Mouse (Mus musculus) cerebellum, adult 2 months (tissue): ENCODE data around the gene Zbtb21. TPM values are rescaled to one million over a fixed set of nuclear protein-coding genes. Genes with fewer than 3 reads are reported as not detected.

Experiments used
- DNase-seq, 2 experiments: peaks; one replicate each; pipeline ENCODE4 v3.0.0; 2021
- H3K27ac ChIP-seq: fragments of 200-500 bp; 2 replicates; pipeline ENCODE4 v1.5.1; 2012; ENCODE audit warnings: low read length, control low read depth, inconsistent platforms; ENCODE audit not compliant: insufficient read depth
- H3K27me3 ChIP-seq: fragments of 200-500 bp; 2 replicates; pipeline ENCODE4 v1.6.1; 2012; ENCODE audit warnings: inconsistent platforms, mild to moderate bottlenecking, low read length, moderate library complexity; ENCODE audit not compliant: control insufficient read depth, insufficient read depth
- H3K4me1 ChIP-seq: fragments of 200-500 bp; 2 replicates; pipeline ENCODE4 v1.6.1; 2011; ENCODE audit warnings: low read length; ENCODE audit not compliant: control insufficient read depth, insufficient read depth
- H3K4me3 ChIP-seq: fragments of 200-500 bp; replicated peaks from 2 replicates; pipeline ENCODE3; 2011; ENCODE audit warnings: mild to moderate bottlenecking, low read depth, low read length, control low read depth; ENCODE audit not compliant: insufficient read depth
- CTCF ChIP-seq: fragments of 200-500 bp; IDR thresholded peaks from 2 replicates; pipeline ENCODE4 v1.5.1; 2011; ENCODE audit warnings: low read depth, mild to moderate bottlenecking, control low read depth, low read length, moderate library complexity, borderline replicate concordance; ENCODE audit not compliant: insufficient read depth
- POLR2A ChIP-seq: fragments of 200-500 bp; IDR thresholded peaks from 2 replicates; pipeline ENCODE4 v1.6.1; 2011; ENCODE audit warnings: low read length, control low read depth, borderline replicate concordance; ENCODE audit not compliant: insufficient read depth
- WGBS: fragments of 180-500 bp; shearing (Covaris S2); methylation state at CpG from one replicate; pipeline ENCODE4 v1.1.7; 2018; 5-methylcytosine and 5-hydroxymethylcytosine counted together
- polyA plus RNA-seq: library from polyadenylated mRNA; depleted of rRNA; stranded (reverse); fragments of >200 nt; gene quantifications from 2 replicates; pipeline ENCODE4 v1.2.3, GENCODE M21; 2012

Gene Zbtb21
- polyA plus RNA-seq, 1 experiment, result 18.0 TPM

- no peak overlapping the region for H3K4me3 ChIP-seq
- TF ChIP-seq POLR2A, result no peak
- TF ChIP-seq CTCF, result no peak
- H3K27me3 ChIP-seq, result no peaks in the 10 kb centered on the region
- no peak overlapping the region for H3K27ac ChIP-seq
- WGBS, result 92% methylated on average over 1 of the region's 1 CpGs
- H3K4me1 ChIP-seq, result no peaks in the 10 kb centered on the region
- no peak for DNase-seq
These were observed 18.9 kb upstream of the Zbtb21 start for GRCm38 (mm10) chr16:97981362-97981761.

- Histone ChIP-seq H3K4me1 (no peaks in the 10 kb centered on the region), H3K27me3 (no peaks in the 10 kb centered on the region), H3K4me3 (no peak overlapping the region), H3K27ac (no peak overlapping the region)
- TF ChIP-seq CTCF (no peak), POLR2A (no peak)
- no peak for DNase-seq
- 87% methylated on average over 3 of the region's 3 CpGs for WGBS
These were observed 15.3 kb upstream of the Zbtb21 start for GRCm38 (mm10) chr16:97977722-97978121.

- 72% methylated on average over 1 of the region's 1 CpGs for WGBS
- Histone ChIP-seq H3K4me3 (no peak overlapping the region), H3K27me3 (no peaks in the 10 kb centered on the region), H3K27ac (no peak overlapping the region), H3K4me1 (no peaks in the 10 kb centered on the region)
- DNase-seq, result no peak
- TF ChIP-seq CTCF, result no peak
- TF ChIP-seq POLR2A, result no peak
These were observed 14.9 kb upstream of the Zbtb21 start for GRCm38 (mm10) chr16:97977277-97977676.

- H3K27ac ChIP-seq, result no peak overlapping the region
- DNase-seq, result no peak
- WGBS, result 85% methylated on average over 3 of the region's 3 CpGs
- no peaks in the 10 kb centered on the region for H3K27me3 ChIP-seq
- TF ChIP-seq CTCF (no peak), POLR2A (no peak)
- H3K4me1 ChIP-seq, result no peaks in the 10 kb centered on the region
- no peak overlapping the region for H3K4me3 ChIP-seq
These were observed 1.6 kb upstream of the Zbtb21 start for GRCm38 (mm10) chr16:97963956-97964540.

GRCm38 (mm10) chr16:97961381-97962150 lies 856 bp downstream of the Zbtb21 start:
- TF ChIP-seq POLR2A, result no peak
- TF ChIP-seq CTCF, result no peak
- DNase-seq, result no peak
- H3K4me3 ChIP-seq, result peak overlapping the region; percentile 78
- H3K4me1 ChIP-seq, result no peaks in the 10 kb centered on the region
- no peaks in the 10 kb centered on the region for H3K27me3 ChIP-seq
- 6% methylated on average over 35 of the region's 36 CpGs for WGBS
- H3K27ac ChIP-seq, result peak overlapping the region; percentile 17

GRCm38 (mm10) chr16:97960348-97960747 lies 2.1 kb downstream of the Zbtb21 start:
- DNase-seq, result no peak
- H3K4me1 ChIP-seq, result no peaks in the 10 kb centered on the region
- TF ChIP-seq POLR2A, result no peak
- H3K4me3 ChIP-seq, result no peak overlapping the region
- no peaks in the 10 kb centered on the region for H3K27me3 ChIP-seq
- H3K27ac ChIP-seq, result no peak overlapping the region
- WGBS, result 87% methylated on average over 3 of the region's 3 CpGs

- DNase-seq, result no peak
- TF ChIP-seq POLR2A (no peak), CTCF (no peak)
- no peak overlapping the region for H3K4me3 ChIP-seq
- no peaks in the 10 kb centered on the region for H3K27me3 ChIP-seq
- H3K4me1 ChIP-seq, result no peaks in the 10 kb centered on the region
- H3K27ac ChIP-seq, result no peak overlapping the region
These were observed 3.9 kb downstream of the Zbtb21 start for GRCm38 (mm10) chr16:97958401-97958973.

- Histone ChIP-seq H3K27me3 (no peaks in the 10 kb centered on the region), H3K4me1 (no peaks in the 10 kb centered on the region), H3K27ac (no peak overlapping the region), H3K4me3 (no peak overlapping the region)
- no peak for DNase-seq
- TF ChIP-seq CTCF (no peak), POLR2A (no peak)
These were observed 4.8 kb downstream of the Zbtb21 start for GRCm38 (mm10) chr16:97957626-97958025.
